Mouse (Mus musculus): ENCODE results near the gene Zeb2. TPM values are rescaled to one million over a fixed set of nuclear protein-coding genes. Genes with fewer than 3 reads are reported as not detected.

Gene Zeb2
- polyA plus RNA-seq, 1 experiment from 2014 or later = 13.1 TPM

DNA sequence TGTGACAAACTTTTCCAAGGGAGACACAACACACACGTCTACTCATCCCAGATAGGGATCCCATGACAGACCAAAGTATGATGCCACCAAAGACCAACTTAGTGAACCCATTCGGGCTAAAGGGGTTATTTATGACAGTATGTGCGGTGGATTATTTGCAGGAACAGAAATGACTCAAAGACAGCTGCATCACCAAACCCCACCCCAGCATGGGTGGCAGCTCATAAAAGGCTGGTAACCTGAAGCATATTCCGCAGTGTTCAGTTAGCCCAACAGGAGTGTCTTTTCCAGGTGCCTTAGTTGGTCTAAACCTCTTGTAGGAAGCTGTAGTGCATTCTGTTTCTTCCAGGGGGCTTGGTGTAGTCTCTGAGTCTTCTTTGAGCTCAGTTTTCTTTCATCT is 16.0 kb upstream of the Zeb2 start:
- WGBS = 90% methylated on average over 4 of the region's 4 CpGs
- ATAC-seq = no peak
- no peaks in the 10 kb centered on the region for H3K27me3 ChIP-seq (replicated peaks; ENCODE audit: control insufficient read depth, insufficient read depth, low read length)

DNA sequence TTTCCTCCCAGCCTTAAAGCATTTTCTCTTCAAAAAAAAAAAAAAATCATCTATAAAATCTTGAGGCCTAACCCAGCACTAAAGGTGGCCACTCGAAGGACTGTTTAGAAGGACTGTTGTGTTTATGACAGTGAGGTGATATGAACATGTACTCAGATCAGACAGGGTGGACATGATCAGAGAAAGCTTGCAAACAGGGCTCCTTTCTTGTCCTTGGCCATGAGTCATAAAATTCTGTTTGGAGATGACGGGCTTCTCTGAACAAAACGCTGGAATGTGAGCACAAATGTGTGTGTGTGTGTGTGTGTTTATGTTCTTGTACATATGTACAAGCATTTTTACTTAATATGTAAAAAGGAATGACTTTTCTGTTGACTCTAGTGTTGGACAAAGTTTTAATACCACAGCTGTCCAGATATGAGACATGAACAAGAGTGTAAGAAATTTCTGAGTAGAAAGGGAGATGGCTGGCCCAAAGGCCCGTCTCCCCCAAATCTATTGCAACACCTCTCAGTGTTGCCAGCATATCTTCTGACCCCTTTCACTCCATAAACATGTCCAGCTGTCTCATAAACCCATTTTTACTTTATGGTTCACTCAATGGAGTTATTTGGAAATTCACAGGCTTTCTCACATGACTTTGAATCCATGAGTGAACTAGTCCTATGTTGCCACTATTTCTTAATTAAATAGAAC is 13.4 kb upstream of the Zeb2 start:
- H3K36me3 ChIP-seq (ENCODE audit: control insufficient read depth, insufficient read depth) = no peaks in the 10 kb centered on the region
- H3K4me1 ChIP-seq (replicated peaks; ENCODE audit: control insufficient read depth, insufficient read depth, low read length) = no peaks in the 10 kb centered on the region
- TF ChIP-seq CTCF (IDR thresholded peaks at IDR 0.05; ENCODE audit: low read depth) = no peak
- H3K27ac ChIP-seq (ENCODE audit: low read depth, low read length) = no peak overlapping the region
- H3K4me3 ChIP-seq (ENCODE audit: low read depth, low read length) = no peak overlapping the region
- 63% methylated on average over 4 of the region's 4 CpGs for WGBS
- no peak for ATAC-seq
- H3K4me2 ChIP-seq (replicated peaks; ENCODE audit: low read depth) = no peak overlapping the region
- no peaks in the 10 kb centered on the region for H3K9me3 ChIP-seq (ENCODE audit: control insufficient read depth)
- no peak overlapping the region for H3K9ac ChIP-seq (ENCODE audit: low read depth, low read length)
- no peaks in the 10 kb centered on the region for H3K27me3 ChIP-seq (replicated peaks; ENCODE audit: control insufficient read depth, insufficient read depth, low read length)

More for the DNA sequence above, 16.0 kb upstream of the Zeb2 start:
- TF ChIP-seq CTCF (IDR thresholded peaks at IDR 0.05; ENCODE audit: low read depth) = no peak
- Histone ChIP-seq H3K36me3 (ENCODE audit: control insufficient read depth, insufficient read depth) (no peaks in the 10 kb centered on the region), H3K9ac (ENCODE audit: low read depth, low read length) (no peak overlapping the region), H3K27ac (ENCODE audit: low read depth, low read length) (no peak overlapping the region), H3K4me3 (ENCODE audit: low read depth, low read length) (no peak overlapping the region), H3K4me1 (replicated peaks; ENCODE audit: control insufficient read depth, insufficient read depth, low read length) (no peaks in the 10 kb centered on the region), H3K9me3 (ENCODE audit: control insufficient read depth) (no peaks in the 10 kb centered on the region), H3K4me2 (replicated peaks; ENCODE audit: low read depth) (no peak overlapping the region)

GRCm38 (mm10) chr2:45129556-45129955 is 12.4 kb upstream of the Zeb2 start:
- Histone ChIP-seq H3K9me3 (ENCODE audit: control insufficient read depth) (no peaks in the 10 kb centered on the region), H3K4me2 (replicated peaks; ENCODE audit: low read depth) (no peak overlapping the region), H3K36me3 (ENCODE audit: control insufficient read depth, insufficient read depth) (no peaks in the 10 kb centered on the region), H3K27ac (ENCODE audit: low read depth, low read length) (no peak overlapping the region), H3K4me1 (replicated peaks; ENCODE audit: control insufficient read depth, insufficient read depth, low read length) (no peaks in the 10 kb centered on the region), H3K4me3 (ENCODE audit: low read depth, low read length) (no peak overlapping the region), H3K27me3 (replicated peaks; ENCODE audit: control insufficient read depth, insufficient read depth, low read length) (no peaks in the 10 kb centered on the region), H3K9ac (ENCODE audit: low read depth, low read length) (no peak overlapping the region)
- 62% methylated on average over 6 of the region's 6 CpGs for WGBS
- no peak for TF ChIP-seq CTCF (IDR thresholded peaks at IDR 0.05; ENCODE audit: low read depth)
- ATAC-seq = no peak

DNA sequence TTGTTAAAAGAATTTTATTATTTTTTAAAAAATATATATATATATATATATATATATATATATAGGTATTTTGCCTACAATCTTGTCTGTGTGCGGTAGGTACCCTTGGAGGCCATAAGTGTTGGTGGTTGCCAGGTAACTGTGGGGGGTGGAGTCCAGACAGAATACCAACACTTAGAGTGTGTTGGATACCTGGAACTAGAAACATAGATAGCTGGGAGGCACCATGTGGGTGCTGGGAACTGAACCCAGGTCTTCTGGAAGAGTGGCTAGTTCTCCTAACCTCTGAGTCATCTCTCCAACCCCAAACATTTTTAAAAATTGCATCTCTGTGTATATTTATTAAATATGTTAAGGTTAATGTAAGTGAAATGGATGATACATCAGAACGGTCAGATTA is 11.5 kb upstream of the Zeb2 start:
- H3K36me3 ChIP-seq (ENCODE audit: control insufficient read depth, insufficient read depth) = no peaks in the 10 kb centered on the region
- H3K4me2 ChIP-seq (replicated peaks; ENCODE audit: low read depth) = no peak overlapping the region
- no peak for ATAC-seq
- TF ChIP-seq CTCF (IDR thresholded peaks at IDR 0.05; ENCODE audit: low read depth) = no peak
- H3K27ac ChIP-seq (ENCODE audit: low read depth, low read length) = no peak overlapping the region
- 94% methylated on average over 2 of the region's 2 CpGs for WGBS
- no peaks in the 10 kb centered on the region for H3K27me3 ChIP-seq (replicated peaks; ENCODE audit: control insufficient read depth, insufficient read depth, low read length)
- H3K9ac ChIP-seq (ENCODE audit: low read depth, low read length) = no peak overlapping the region
- no peaks in the 10 kb centered on the region for H3K4me1 ChIP-seq (replicated peaks; ENCODE audit: control insufficient read depth, insufficient read depth, low read length)
- H3K9me3 ChIP-seq (ENCODE audit: control insufficient read depth) = no peaks in the 10 kb centered on the region
- H3K4me3 ChIP-seq (ENCODE audit: low read depth, low read length) = no peak overlapping the region

DNA sequence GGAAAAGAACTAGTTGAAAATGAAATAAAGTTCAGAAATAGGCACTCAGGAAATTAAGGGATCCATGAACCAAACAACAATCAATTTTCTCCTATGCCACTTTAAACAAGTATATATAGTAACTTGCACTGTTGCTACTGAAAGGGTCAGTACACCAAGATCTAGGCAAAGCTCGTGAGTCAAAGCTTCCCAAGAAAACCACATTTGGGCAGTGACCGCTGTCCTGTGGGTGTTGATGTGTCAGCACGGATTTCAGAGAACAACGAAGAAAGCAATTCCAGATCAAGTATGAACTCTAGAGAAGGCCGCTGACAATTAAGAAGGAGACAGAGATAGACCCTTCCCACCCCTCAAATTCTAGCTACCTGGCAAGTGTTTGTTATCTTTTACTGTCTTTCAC is 9.2 kb upstream of the Zeb2 start:
- no peak overlapping the region for H3K9ac ChIP-seq (ENCODE audit: low read depth, low read length)
- H3K36me3 ChIP-seq (ENCODE audit: control insufficient read depth, insufficient read depth) = no peaks in the 10 kb centered on the region
- H3K27ac ChIP-seq (ENCODE audit: low read depth, low read length) = no peak overlapping the region
- no peak for ATAC-seq
- H3K4me3 ChIP-seq (ENCODE audit: low read depth, low read length) = no peak overlapping the region
- H3K9me3 ChIP-seq (ENCODE audit: control insufficient read depth) = no peaks in the 10 kb centered on the region
- H3K27me3 ChIP-seq (replicated peaks; ENCODE audit: control insufficient read depth, insufficient read depth, low read length) = no peaks in the 10 kb centered on the region
- H3K4me1 ChIP-seq (replicated peaks; ENCODE audit: control insufficient read depth, insufficient read depth, low read length) = no peaks in the 10 kb centered on the region
- no peak overlapping the region for H3K4me2 ChIP-seq (replicated peaks; ENCODE audit: low read depth)
- no peak for TF ChIP-seq CTCF (IDR thresholded peaks at IDR 0.05; ENCODE audit: low read depth)
- whole genome bisulfite sequencing = 89% methylated on average over 5 of the region's 5 CpGs

- H3K4me2 ChIP-seq (replicated peaks; ENCODE audit: low read depth) = no peak overlapping the region
- H3K27me3 ChIP-seq (replicated peaks; ENCODE audit: control insufficient read depth, insufficient read depth, low read length) = no peaks in the 10 kb centered on the region
- H3K9me3 ChIP-seq (ENCODE audit: control insufficient read depth) = no peaks in the 10 kb centered on the region
- no peak for TF ChIP-seq CTCF (IDR thresholded peaks at IDR 0.05; ENCODE audit: low read depth)
- no peak overlapping the region for H3K27ac ChIP-seq (ENCODE audit: low read depth, low read length)
- 62% methylated on average over 4 of the region's 4 CpGs for WGBS
- ATAC-seq = no peak
- H3K36me3 ChIP-seq (ENCODE audit: control insufficient read depth, insufficient read depth) = no peaks in the 10 kb centered on the region
- no peaks in the 10 kb centered on the region for H3K4me1 ChIP-seq (replicated peaks; ENCODE audit: control insufficient read depth, insufficient read depth, low read length)
- H3K4me3 ChIP-seq (ENCODE audit: low read depth, low read length) = no peak overlapping the region
- H3K9ac ChIP-seq (ENCODE audit: low read depth, low read length) = no peak overlapping the region
These were observed 8.0 kb upstream of the Zeb2 start for GRCm38 (mm10) chr2:45125181-45125580.

GRCm38 (mm10) chr2:45123490-45123889 is 6.3 kb upstream of the Zeb2 start:
- H3K9ac ChIP-seq (ENCODE audit: low read depth, low read length) = no peak overlapping the region
- no peaks in the 10 kb centered on the region for H3K36me3 ChIP-seq (ENCODE audit: control insufficient read depth, insufficient read depth)
- WGBS = 89% methylated on average over 5 of the region's 5 CpGs
- H3K4me2 ChIP-seq (replicated peaks; ENCODE audit: low read depth) = no peak overlapping the region
- no peak for ATAC-seq
- H3K4me3 ChIP-seq (ENCODE audit: low read depth, low read length) = no peak overlapping the region
- no peaks in the 10 kb centered on the region for H3K9me3 ChIP-seq (ENCODE audit: control insufficient read depth)
- H3K27me3 ChIP-seq (replicated peaks; ENCODE audit: control insufficient read depth, insufficient read depth, low read length) = no peaks in the 10 kb centered on the region
- H3K27ac ChIP-seq (ENCODE audit: low read depth, low read length) = no peak overlapping the region
- TF ChIP-seq CTCF (IDR thresholded peaks at IDR 0.05; ENCODE audit: low read depth) = no peak
- H3K4me1 ChIP-seq (replicated peaks; ENCODE audit: control insufficient read depth, insufficient read depth, low read length) = no peaks in the 10 kb centered on the region

All from intestine, postnatal 0 days (tissue).